Mouse (Mus musculus): Measurements from ENCODE around the gene Tmem53. TPM values are rescaled to one million over a fixed set of nuclear protein-coding genes. Genes with fewer than 3 reads are reported as not detected.

Gene Tmem53
- polyA plus RNA-seq, 1 experiment from 2014 or later, result 34.4 TPM

DNA sequence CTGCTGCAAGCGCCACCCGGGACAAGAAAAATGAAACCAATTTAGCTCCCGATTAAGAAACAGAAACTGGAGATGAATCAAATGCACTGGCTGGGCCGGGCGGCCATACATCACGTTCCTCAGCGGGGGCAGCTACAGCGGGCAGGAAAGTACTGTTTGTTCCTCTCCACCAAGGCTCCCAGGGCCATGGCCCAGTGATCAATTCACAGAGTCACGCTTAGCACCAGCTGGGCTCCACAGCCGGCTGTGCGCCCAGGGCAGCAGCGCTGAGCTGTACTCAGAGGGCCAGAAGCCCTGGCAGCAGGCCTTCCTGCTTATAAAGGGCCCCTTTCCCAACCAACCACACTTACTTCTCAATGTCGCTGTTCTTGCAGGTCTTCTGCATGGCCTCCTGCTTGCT lies 25.3 kb downstream of the Tmem53 start:
- TF ChIP-seq CTCF (IDR thresholded peaks at IDR 0.05; ENCODE audit: low read depth), result no peak
- Histone ChIP-seq H3K4me2 (ENCODE audit: low read length) (no peak overlapping the region), H3K27me3 (ENCODE audit: insufficient read depth, low read length) (no peaks in the 10 kb centered on the region), H3K9ac (ENCODE audit: low read depth, low read length) (no peak overlapping the region), H3K4me3 (replicated peaks; ENCODE audit: low read depth, low read length) (no peak overlapping the region), H3K27ac (no peak overlapping the region), H3K4me1 (replicated peaks; ENCODE audit: insufficient read depth, low read length) (no peaks in the 10 kb centered on the region; the same call in 1 of the 2 replicates), H3K9me3 (replicated peaks; ENCODE audit: low read length) (no peaks in the 10 kb centered on the region; the same call in 1 of the 2 replicates), H3K36me3 (ENCODE audit: insufficient read depth, low read length) (peaks cover 64% of the 10 kb centered on the region)
- DNase-seq (ENCODE audit: low spot score) (no peak), ATAC-seq (replicated peaks; ENCODE audit: low FRiP score, low read depth) (no peak)
- WGBS, result 44% methylated on average over 13 of the region's 13 CpGs

GRCm38 (mm10) chr4:117277687-117278086 lies 25.9 kb downstream of the Tmem53 start:
- TF ChIP-seq CTCF (IDR thresholded peaks at IDR 0.05; ENCODE audit: low read depth), result no peak
- no peak overlapping the region for H3K4me3 ChIP-seq (replicated peaks; ENCODE audit: low read depth, low read length)
- no peak overlapping the region for H3K4me2 ChIP-seq (ENCODE audit: low read length)
- WGBS, result 86% methylated on average over 7 of the region's 7 CpGs
- no peak for ATAC-seq (replicated peaks; ENCODE audit: low FRiP score, low read depth)
- H3K4me1 ChIP-seq (replicated peaks; ENCODE audit: insufficient read depth, low read length), result no peaks in the 10 kb centered on the region; the same call in 1 of the 2 replicates
- H3K36me3 ChIP-seq (ENCODE audit: insufficient read depth, low read length), result peaks cover 61% of the 10 kb centered on the region
- no peak overlapping the region for H3K9ac ChIP-seq (ENCODE audit: low read depth, low read length)
- no peak for DNase-seq (ENCODE audit: low spot score)
- H3K27me3 ChIP-seq (ENCODE audit: insufficient read depth, low read length), result no peaks in the 10 kb centered on the region
- H3K27ac ChIP-seq, result no peak overlapping the region
- no peaks in the 10 kb centered on the region; the same call in 1 of the 2 replicates for H3K9me3 ChIP-seq (replicated peaks; ENCODE audit: low read length)

DNA sequence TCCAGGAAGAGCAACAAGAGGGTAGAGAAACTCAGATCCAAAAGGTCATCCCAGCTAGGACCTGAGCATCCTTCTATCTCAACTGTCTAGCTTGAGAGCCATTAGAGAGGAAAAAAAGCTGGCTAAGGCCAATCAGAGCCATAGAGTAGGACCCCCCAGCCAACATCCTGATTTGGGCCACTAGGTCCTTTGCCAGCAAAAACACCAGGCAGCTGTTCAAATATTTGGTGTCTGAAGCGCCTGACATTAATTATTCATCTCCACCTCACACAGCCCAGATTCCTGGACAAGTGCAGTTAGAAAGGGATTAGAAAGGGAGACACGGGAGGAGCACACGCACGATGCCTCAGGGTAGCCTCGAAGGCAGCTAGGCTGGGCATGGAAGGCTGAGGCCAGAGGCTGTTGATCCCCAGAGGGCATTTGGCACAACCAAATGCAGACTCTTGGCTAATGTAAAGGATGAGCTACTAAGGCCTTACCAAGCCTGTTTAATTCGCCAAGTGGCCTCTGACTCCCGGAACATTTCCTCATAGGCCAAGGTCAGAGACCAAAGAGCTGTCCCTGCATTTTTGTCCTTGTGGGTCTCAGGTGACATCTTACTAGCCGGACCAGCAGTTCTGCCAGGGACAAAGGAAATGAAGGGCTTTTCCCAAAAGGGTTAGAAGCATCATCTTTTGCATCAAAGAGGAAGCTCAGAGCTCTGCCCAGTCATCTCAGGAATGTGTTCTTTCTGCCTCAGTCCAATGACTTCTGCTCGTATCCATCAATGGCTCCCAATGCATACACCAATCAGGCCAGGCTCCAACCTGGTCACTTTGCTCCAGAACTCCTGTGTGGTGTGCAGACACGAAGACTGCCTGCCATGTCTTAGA lies 26.9 kb downstream of the Tmem53 start:
- Histone ChIP-seq H3K36me3 (ENCODE audit: insufficient read depth, low read length) (peaks cover 58% of the 10 kb centered on the region), H3K9me3 (replicated peaks; ENCODE audit: low read length) (no peaks in the 10 kb centered on the region; the same call in 1 of the 2 replicates), H3K27ac (no peak overlapping the region), H3K4me1 (replicated peaks; ENCODE audit: insufficient read depth, low read length) (no peaks in the 10 kb centered on the region; the same call in 1 of the 2 replicates), H3K4me3 (replicated peaks; ENCODE audit: low read depth, low read length) (no peak overlapping the region), H3K9ac (ENCODE audit: low read depth, low read length) (no peak overlapping the region), H3K4me2 (ENCODE audit: low read length) (no peak overlapping the region), H3K27me3 (ENCODE audit: insufficient read depth, low read length) (no peaks in the 10 kb centered on the region)
- no peak for TF ChIP-seq CTCF (IDR thresholded peaks at IDR 0.05; ENCODE audit: low read depth)
- DNase-seq (ENCODE audit: low spot score) (no peak), ATAC-seq (replicated peaks; ENCODE audit: low FRiP score, low read depth) (no peak)
- 76% methylated on average over 10 of the region's 10 CpGs for WGBS

DNA sequence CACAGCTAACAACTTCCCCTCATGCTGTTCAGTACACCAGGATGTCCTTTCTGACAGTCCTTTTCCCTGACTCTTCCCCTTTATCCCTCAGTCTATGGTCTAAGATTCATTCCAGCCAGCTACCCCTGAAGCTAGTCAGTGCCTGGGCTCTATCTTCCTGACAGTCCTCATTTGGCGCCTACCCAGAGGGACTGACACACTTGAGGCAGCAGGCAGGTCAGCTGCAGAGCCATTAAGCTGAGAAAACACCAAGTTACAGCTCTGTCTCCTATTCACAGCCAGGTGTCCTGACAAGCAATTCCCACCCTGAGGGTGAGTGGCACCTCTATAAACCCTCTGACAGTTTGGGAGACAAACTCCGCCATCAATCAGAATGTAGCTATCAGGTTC lies 27.5 kb downstream of the Tmem53 start:
- TF ChIP-seq CTCF (IDR thresholded peaks at IDR 0.05; ENCODE audit: low read depth), result no peak

DNA sequence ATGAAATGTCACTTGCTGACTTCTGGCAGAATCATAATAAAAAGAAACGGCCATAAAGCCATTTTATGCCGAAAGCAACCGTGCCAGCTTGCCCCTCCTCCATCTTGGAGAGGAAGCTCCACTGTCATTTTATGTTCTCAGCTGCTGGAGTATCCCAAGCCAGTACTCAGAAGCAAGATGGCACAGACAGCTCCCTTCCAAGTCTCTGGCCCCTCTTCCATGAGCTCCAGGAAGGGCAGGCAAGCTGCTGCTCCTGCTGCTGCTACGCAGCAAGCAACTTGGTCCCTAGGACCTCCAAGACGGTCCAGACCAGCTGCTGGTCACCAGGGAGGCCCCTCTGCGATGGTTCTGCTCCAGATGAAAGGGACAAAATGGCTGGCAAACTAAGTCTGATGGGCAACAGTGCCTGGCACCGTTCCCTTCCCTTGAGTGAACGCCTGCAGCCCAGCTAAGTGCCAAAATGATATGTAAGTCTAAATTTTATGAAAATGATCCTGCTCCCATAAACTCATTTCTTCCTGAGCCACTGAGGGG lies 28.7 kb downstream of the Tmem53 start:
- no peaks in the 10 kb centered on the region for H3K9me3 ChIP-seq (replicated peaks; ENCODE audit: low read length)
- DNase-seq (ENCODE audit: low spot score) (no peak), ATAC-seq (replicated peaks; ENCODE audit: low FRiP score, low read depth) (no peak)
- no peak for TF ChIP-seq CTCF (IDR thresholded peaks at IDR 0.05; ENCODE audit: low read depth)
- H3K4me1 ChIP-seq (replicated peaks; ENCODE audit: insufficient read depth, low read length), result no peaks in the 10 kb centered on the region; the same call in 1 of the 2 replicates
- no peak overlapping the region for H3K4me2 ChIP-seq (ENCODE audit: low read length)
- no peak overlapping the region for H3K9ac ChIP-seq (ENCODE audit: low read depth, low read length)
- H3K27ac ChIP-seq, result no peak overlapping the region
- H3K27me3 ChIP-seq (ENCODE audit: insufficient read depth, low read length), result no peaks in the 10 kb centered on the region
- H3K36me3 ChIP-seq (ENCODE audit: insufficient read depth, low read length), result peaks cover 60% of the 10 kb centered on the region
- WGBS, result 77% methylated on average over 8 of the region's 8 CpGs
- H3K4me3 ChIP-seq (replicated peaks; ENCODE audit: low read depth, low read length), result no peak overlapping the region

More for the DNA sequence above, 27.5 kb downstream of the Tmem53 start:
- H3K27me3 ChIP-seq (ENCODE audit: insufficient read depth, low read length), result no peaks in the 10 kb centered on the region
- no peak overlapping the region for H3K9ac ChIP-seq (ENCODE audit: low read depth, low read length)
- peaks cover 61% of the 10 kb centered on the region for H3K36me3 ChIP-seq (ENCODE audit: insufficient read depth, low read length)
- no peak overlapping the region for H3K4me3 ChIP-seq (replicated peaks; ENCODE audit: low read depth, low read length)
- no peaks in the 10 kb centered on the region; the same call in 1 of the 2 replicates for H3K4me1 ChIP-seq (replicated peaks; ENCODE audit: insufficient read depth, low read length)
- ATAC-seq (replicated peaks; ENCODE audit: low FRiP score, low read depth), result no peak
- no peak for DNase-seq (ENCODE audit: low spot score)
- H3K4me2 ChIP-seq (ENCODE audit: low read length), result no peak overlapping the region
- H3K9me3 ChIP-seq (replicated peaks; ENCODE audit: low read length), result no peaks in the 10 kb centered on the region; the same call in 1 of the 2 replicates
- no peak overlapping the region for H3K27ac ChIP-seq
- WGBS, result 81% methylated on average over 2 of the region's 2 CpGs

- no peaks in the 10 kb centered on the region; the same call in 1 of the 2 replicates for H3K4me1 ChIP-seq (replicated peaks; ENCODE audit: insufficient read depth, low read length)
- H3K9ac ChIP-seq (ENCODE audit: low read depth, low read length), result no peak overlapping the region
- H3K9me3 ChIP-seq (replicated peaks; ENCODE audit: low read length), result no peaks in the 10 kb centered on the region
- 64% methylated on average over 19 of the region's 19 CpGs for WGBS
- H3K36me3 ChIP-seq (ENCODE audit: insufficient read depth, low read length), result peaks cover 64% of the 10 kb centered on the region
- H3K4me3 ChIP-seq (replicated peaks; ENCODE audit: low read depth, low read length), result no peak overlapping the region
- ATAC-seq (replicated peaks; ENCODE audit: low FRiP score, low read depth), result no peak
- TF ChIP-seq CTCF (IDR thresholded peaks at IDR 0.05; ENCODE audit: low read depth), result no peak
- no peak overlapping the region for H3K4me2 ChIP-seq (ENCODE audit: low read length)
- no peak for DNase-seq (ENCODE audit: low spot score)
- no peaks in the 10 kb centered on the region for H3K27me3 ChIP-seq (ENCODE audit: insufficient read depth, low read length)
- H3K27ac ChIP-seq, result no peak overlapping the region
Measured at GRCm38 (mm10) chr4:117281090-117281845, 29.5 kb downstream of the Tmem53 start.

All from kidney, postnatal 0 days (tissue).